Comparison of ENCODE assay signal across 24 mouse cellular contexts in genomic region chr15:78872021-78872608, GRCm38 (mm10). TPM values are rescaled to one million over a fixed set of nuclear protein-coding genes. Genes with fewer than 3 reads are reported as not detected.
DNase-seq lines count a peak whose midpoint lies in the region; ATAC-seq and TF ChIP-seq lines count a peak whose summit lies in the region.
"Had no signal": no experiment of that assay in that cellular context is flagged by ENCODE, and none has a peak within 500 bp of the region (broad histone marks: within the 10 kb centered on the region; RNA-seq: fewer than 3 reads in every experiment).

No protein-coding gene starts in this region.

- no peak overlapping the region for H3K4me2 ChIP-seq in forebrain, embryonic 11.5 days (ENCODE audit: low read depth, low read length, severe bottlenecking)
- H3K4me2 ChIP-seq: neural tube, embryonic 12.5 days had no signal

- DNase-seq in forebrain, embryonic 10.5 days (ENCODE audit: extremely low spot score, low spot score), result no peak
- no peak for DNase-seq in forebrain, embryonic 11.5 days (ENCODE audit: low spot score)
- no peak for DNase-seq in layer of hippocampus, adult 2 months (ENCODE audit: low spot score in 2 of 2)
- DNase-seq in layer of hippocampus, adult 9-11 months, result no peak
- peak; percentile 40 for DNase-seq in 416B (ENCODE audit: low read depth)
- no peak for DNase-seq in limb, embryonic 10.5 days (ENCODE audit: low spot score)
- DNase-seq in c-Kit-positive CD71-positive TER-119-positive erythroid progenitor cells, embryonic 14.5 days (ENCODE audit: low spot score), result no peak
- no peak for DNase-seq in testis, postnatal 10 days (ENCODE audit: low spot score)
- DNase-seq: adrenal gland, adult 2 months; cerebellum, adult 9-11 months; embryo, embryonic 11 days; heart, adult 2 months; heart, postnatal 10 days; kidney, postnatal 10 days; thymus, postnatal 25 days had no signal

- no peaks in the 10 kb centered on the region for H3K27me3 ChIP-seq in forebrain, embryonic 10.5 days (ENCODE audit: poor library complexity, severe bottlenecking)
- H3K27me3 ChIP-seq in forebrain, embryonic 11.5 days (ENCODE audit: control insufficient read depth, insufficient read depth, low read length), result no peaks in the 10 kb centered on the region
- no peaks in the 10 kb centered on the region for H3K27me3 ChIP-seq in limb, embryonic 10.5 days (ENCODE audit: low read depth, poor library complexity, severe bottlenecking)
- H3K27me3 ChIP-seq: neural tube, embryonic 12.5 days had no signal

- H3K4me3 ChIP-seq in forebrain, embryonic 10.5 days, result no peak overlapping the region
- no peak overlapping the region for H3K4me3 ChIP-seq in forebrain, embryonic 11.5 days (ENCODE audit: low read depth, low read length)
- H3K4me3 ChIP-seq in layer of hippocampus, adult 2 months, result no peak overlapping the region
- no peak overlapping the region for H3K4me3 ChIP-seq in limb, embryonic 10.5 days
- H3K4me3 ChIP-seq: erythroblast, embryonic 14.5 days; heart, adult 2 months; neural tube, embryonic 12.5 days had no signal

- H3K36me3 ChIP-seq in forebrain, embryonic 10.5 days (replicated peaks), result no peaks in the 10 kb centered on the region
- H3K36me3 ChIP-seq in forebrain, embryonic 11.5 days (ENCODE audit: control insufficient read depth, insufficient read depth, low read length), result no peaks in the 10 kb centered on the region
- H3K36me3 ChIP-seq in limb, embryonic 10.5 days, result no peaks in the 10 kb centered on the region
- H3K36me3 ChIP-seq: neural tube, embryonic 12.5 days had no signal

- 68% methylated on average over 5 of the region's 5 CpGs for WGBS in forebrain, embryonic 10.5 days
- WGBS in forebrain, embryonic 11.5 days, result 66% methylated on average over 5 of the region's 5 CpGs
- 56% methylated on average over 5 of the region's 5 CpGs for WGBS in limb, embryonic 10.5 days

- TF ChIP-seq CTCF in layer of hippocampus, adult 2 months (conservative IDR thresholded peaks at IDR 0.05), result peak; percentile 37

- no peaks in the 10 kb centered on the region for H3K9me3 ChIP-seq in forebrain, embryonic 10.5 days
- no peaks in the 10 kb centered on the region for H3K9me3 ChIP-seq in forebrain, embryonic 11.5 days (ENCODE audit: control insufficient read depth, low read length)
- H3K9me3 ChIP-seq in limb, embryonic 10.5 days (replicated peaks), result no peaks in the 10 kb centered on the region
- H3K9me3 ChIP-seq: neural tube, embryonic 12.5 days had no signal

- no peak for ATAC-seq in forebrain, embryonic 11.5 days (replicated peaks; ENCODE audit: low FRiP score)
- ATAC-seq: hindbrain, postnatal 0 days; midbrain, embryonic 16.5 days had no signal

- peak overlapping the region; percentile 30; the same call in 1 of the 2 replicates for H3K27ac ChIP-seq in forebrain, embryonic 10.5 days
- H3K27ac ChIP-seq in forebrain, embryonic 11.5 days (ENCODE audit: low read depth, low read length), result no peak overlapping the region
- H3K27ac ChIP-seq in layer of hippocampus, adult 2 months, result no peak overlapping the region
- 0 out of 2 replicates have a peak overlapping the region, but pooled peaks have one; percentile 33 for H3K27ac ChIP-seq in limb, embryonic 10.5 days
- H3K27ac ChIP-seq: heart, adult 2 months; hindbrain, postnatal 0 days; neural tube, embryonic 12.5 days had no signal

- H3K4me1 ChIP-seq in forebrain, embryonic 10.5 days, result peaks cover 58% of the 10 kb centered on the region
- H3K4me1 ChIP-seq in forebrain, embryonic 11.5 days (replicated peaks; ENCODE audit: control insufficient read depth, insufficient read depth, low read length), result peaks cover 6% of the 10 kb centered on the region; the same call in 1 of the 2 replicates
- peaks cover 38% of the 10 kb centered on the region for H3K4me1 ChIP-seq in limb, embryonic 10.5 days

- H3K9ac ChIP-seq in forebrain, embryonic 11.5 days (ENCODE audit: low read length), result no peak overlapping the region
- H3K9ac ChIP-seq: neural tube, embryonic 12.5 days had no signal

RNA-seq across cellular contexts. Expression of gene Gga1, which starts 4.9 kb away (rescaled TPM):
- 46.8 and 52.6 TPM in 2 replicates for polyA plus RNA-seq in forebrain, embryonic 10.5 days (2016; fragmentation: Nextera tagmentation; extraction: Ambion mirVana)
- 45.0 and 47.8 TPM in 2 replicates for polyA plus RNA-seq in forebrain, embryonic 11.5 days (2014; fragmentation: Nextera tagmentation; extraction: Ambion mirVana)
- 10 to 100 TPM; 64.0 to 64.7 TPM for total RNA-seq in layer of hippocampus, adult 2 months (2021)
- 49.9 and 56.5 TPM in 2 replicates for polyA plus RNA-seq in limb, embryonic 10.5 days (2016; fragmentation: Nextera tagmentation; extraction: Ambion mirVana)

RNA-seq across cellular contexts. Expression of gene Lgals2, which starts 16.8 kb away (rescaled TPM):
- not detected in 2 replicates for polyA plus RNA-seq in forebrain, embryonic 10.5 days (2016; fragmentation: Nextera tagmentation; extraction: Ambion mirVana)
- polyA plus RNA-seq in forebrain, embryonic 11.5 days (2014; fragmentation: Nextera tagmentation; extraction: Ambion mirVana), result not detected in 2 replicates
- not detected for total RNA-seq in layer of hippocampus, adult 2 months (2021)
- polyA plus RNA-seq in limb, embryonic 10.5 days (2016; fragmentation: Nextera tagmentation; extraction: Ambion mirVana), result not detected in 2 replicates
- total RNA-seq: gastrocnemius, adult 8-10 months; heart, adult 2 months; hindbrain, postnatal 0 days; layer of hippocampus, postnatal 14 days; left cerebral cortex, postnatal 14 days; megakaryocyte progenitor cell, adult 5-6 weeks had no signal
- polyA plus RNA-seq: erythroblast, embryonic 14.5 days; hindbrain, postnatal 0 days; midbrain, embryonic 16.5 days; neural tube, embryonic 12.5 days had no signal

RNA-seq across cellular contexts. Expression of gene Gm49510, which starts 27.4 kb away (rescaled TPM):
- polyA plus RNA-seq in forebrain, embryonic 10.5 days (2016; fragmentation: Nextera tagmentation; extraction: Ambion mirVana), result 0.23 and 0.35 TPM in 2 replicates
- polyA plus RNA-seq in forebrain, embryonic 11.5 days (2014; fragmentation: Nextera tagmentation; extraction: Ambion mirVana), result 0.13 TPM in 1 of 2 replicates, not detected in the other
- under 1 TPM in 1 of 2 experiments, not detected in 1; 0.27 TPM for total RNA-seq in layer of hippocampus, adult 2 months (2021)
- 0.13 and 0.51 TPM in 2 replicates for polyA plus RNA-seq in limb, embryonic 10.5 days (2016; fragmentation: Nextera tagmentation; extraction: Ambion mirVana)
- total RNA-seq: adrenal gland, adult 2 months; gastrocnemius, adult 8-10 months; heart, adult 2 months; heart, postnatal 10 days; hindbrain, postnatal 0 days; liver, adult 2 months had no signal
- polyA plus RNA-seq: adrenal gland, adult 2 months; hindbrain, postnatal 0 days; liver, adult 2 months; midbrain, embryonic 16.5 days had no signal

RNA-seq across cellular contexts. Expression of gene Sh3bp1, which starts 27.5 kb away (rescaled TPM):
- 21.0 and 21.5 TPM in 2 replicates for polyA plus RNA-seq in forebrain, embryonic 10.5 days (2016; fragmentation: Nextera tagmentation; extraction: Ambion mirVana)
- polyA plus RNA-seq in forebrain, embryonic 11.5 days (2014; fragmentation: Nextera tagmentation; extraction: Ambion mirVana), result 15.8 and 17.3 TPM in 2 replicates
- total RNA-seq in layer of hippocampus, adult 2 months (2021), result 10 to 100 TPM; 27.7 to 41.8 TPM
- 51.1 and 51.2 TPM in 2 replicates for polyA plus RNA-seq in limb, embryonic 10.5 days (2016; fragmentation: Nextera tagmentation; extraction: Ambion mirVana)

RNA-seq across cellular contexts. Expression of gene Cdc42ep1, which starts 29.7 kb away (rescaled TPM):
- polyA plus RNA-seq in forebrain, embryonic 10.5 days (2016; fragmentation: Nextera tagmentation; extraction: Ambion mirVana), result 12.6 and 12.7 TPM in 2 replicates
- 9.6 and 10.4 TPM in 2 replicates for polyA plus RNA-seq in forebrain, embryonic 11.5 days (2014; fragmentation: Nextera tagmentation; extraction: Ambion mirVana)
- total RNA-seq in layer of hippocampus, adult 2 months (2021), result 10 to 100 TPM; 12.2 to 13.7 TPM
- 18.8 and 22.0 TPM in 2 replicates for polyA plus RNA-seq in limb, embryonic 10.5 days (2016; fragmentation: Nextera tagmentation; extraction: Ambion mirVana)
- total RNA-seq: megakaryocyte progenitor cell, adult 5-6 weeks had no signal

Comparison
In these comparisons a context has a peak if more than half of its experiments do, and no peak if none do; other contexts are left out.
1. H3K27ac ChIP-seq: peak in forebrain, embryonic 10.5 days (single experiment) and limb, embryonic 10.5 days (single experiment); none in forebrain, embryonic 11.5 days (single experiment) and layer of hippocampus, adult 2 months (single experiment).